Mouse (Mus musculus) testis, postnatal 14 days (tissue): Measurements from ENCODE around the gene Olfr605.
"Not testable (repeated sequence)": the region's sequence is repeated elsewhere in the genome, so short reads cannot be mapped to it uniquely, and the experiment has no call there.

ENCODE experiments used
- DNase-seq: peaks from one replicate; pipeline ENCODE4 v3.0.0; 2021; ENCODE audit warnings: low spot score

Gene Olfr605

DNA sequence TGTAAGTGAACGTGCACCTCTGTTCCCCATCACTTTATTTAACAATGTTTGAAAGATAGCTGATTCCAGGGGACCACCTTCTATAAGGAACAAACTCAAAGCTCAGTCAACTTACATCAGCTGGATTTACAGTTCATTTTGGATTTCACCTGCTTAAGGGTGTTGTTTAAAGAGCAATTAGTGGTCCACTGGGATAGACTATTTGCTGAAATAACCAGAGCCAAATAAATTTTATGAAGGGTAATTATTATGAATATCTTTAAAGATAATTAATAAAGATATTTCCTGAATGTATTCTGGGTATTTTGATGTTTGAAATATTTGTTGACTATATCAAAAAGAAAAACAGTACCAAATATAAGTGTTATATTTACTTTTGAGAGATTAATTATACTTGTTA lies at the start of gene Olfr605:
Gene Olfr605 (minus strand): TSS at position 101 of the 400 bp plus-strand sequence.
- DNase-seq: no peak

- DNase-seq: not testable (repeated sequence)
Measured at GRCm38 (mm10) chr7:103477106-103477505, 31.9 kb upstream of the Olfr605 start.

DNA sequence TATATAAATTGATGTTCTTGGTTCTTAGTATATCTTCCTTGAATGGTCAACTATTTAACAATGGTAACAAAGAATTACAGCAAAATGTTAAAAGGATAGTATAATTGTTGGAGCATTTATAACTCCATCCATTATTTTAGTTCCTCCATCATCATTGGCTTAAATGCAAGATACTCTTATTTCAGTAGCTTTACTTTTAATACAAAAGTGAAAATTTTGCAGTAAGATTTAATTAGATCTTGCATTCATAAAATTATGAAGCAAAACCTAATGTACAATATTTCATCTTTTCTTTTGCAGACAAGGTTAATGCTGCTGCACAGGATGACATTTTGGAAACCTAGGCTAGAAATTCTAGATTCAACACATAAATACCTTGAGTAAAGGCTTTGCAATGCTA lies 24.3 kb upstream of the Olfr605 start, which contains the start of gene Olfr608:
Gene Olfr608 (plus strand): TSS at position 301 of the 400 bp plus-strand sequence.
- DNase-seq: no peak

DNA sequence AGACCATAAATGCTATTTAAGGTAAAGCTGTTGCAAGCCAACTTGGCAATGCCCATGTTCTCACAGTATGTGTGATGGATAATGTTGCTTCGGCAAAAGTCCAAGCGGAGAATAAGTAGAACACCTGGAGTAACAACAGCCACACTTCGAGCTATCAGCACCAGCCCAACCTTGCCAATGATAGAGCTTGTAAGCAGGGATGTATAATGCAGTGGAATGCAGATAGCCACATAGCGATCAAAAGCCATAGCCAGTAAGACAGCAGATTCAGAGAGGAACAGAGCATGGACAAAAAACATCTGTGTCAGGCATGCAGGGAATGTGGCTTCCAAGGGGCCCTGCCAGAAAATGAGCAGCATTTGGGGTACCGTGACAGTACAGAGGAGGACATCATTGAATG lies 15.4 kb upstream of the Olfr605 start:
- no peak for DNase-seq

GRCm38 (mm10) chr7:103448746-103449145 lies 3.5 kb upstream of the Olfr605 start, which contains the start of gene Olfr606:
Gene Olfr606, plus strand, starts transcription at chr7:103449046.
- no peak for DNase-seq

DNA sequence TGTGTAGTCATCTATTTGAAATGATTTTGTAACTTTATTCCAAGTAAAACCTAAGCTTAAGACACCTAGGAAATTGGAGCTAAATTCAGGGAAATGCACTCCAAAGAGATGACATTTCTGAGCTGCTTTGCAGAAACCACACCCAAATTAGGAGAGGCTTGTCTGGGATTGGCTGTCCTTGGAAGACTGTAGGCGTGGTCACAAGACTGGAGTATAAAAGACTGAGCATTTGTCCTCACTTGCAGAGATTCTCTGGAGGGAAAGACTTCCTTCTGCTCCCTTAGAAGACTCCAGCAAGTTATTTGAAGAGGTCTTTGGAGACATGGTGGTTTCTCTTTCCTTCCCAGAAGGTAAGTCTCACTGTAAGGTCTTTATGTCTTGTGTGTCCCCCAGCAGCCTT lies 30.5 kb downstream of the Olfr605 start, which contains the start of gene Usp17lc:
Gene Usp17lc (plus strand): TSS at position 301 of the 400 bp plus-strand sequence.
- not testable (repeated sequence) for DNase-seq

GRCm38 (mm10) chr7:103406521-103407055 lies 38.7 kb downstream of the Olfr605 start:
- DNase-seq: not testable (repeated sequence)

DNA sequence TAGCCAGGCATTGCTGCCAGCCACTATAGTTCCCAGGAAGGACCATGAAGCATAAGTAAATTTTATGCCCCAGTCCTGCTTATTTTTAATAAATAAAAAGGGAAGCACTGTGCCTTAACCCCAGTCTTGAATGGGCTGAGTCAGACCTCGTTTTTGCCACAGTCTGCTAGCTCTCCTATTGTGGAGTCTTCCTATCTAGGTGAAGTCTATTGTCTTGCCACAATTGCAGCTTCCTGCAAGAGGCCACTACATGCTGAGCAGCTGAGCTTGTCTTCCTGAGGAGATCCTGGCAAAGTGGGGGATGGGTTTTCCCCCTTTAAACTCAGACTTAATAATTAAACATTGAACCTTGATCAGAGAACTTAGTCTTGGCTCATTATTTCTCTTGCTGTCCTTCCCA lies 46.3 kb downstream of the Olfr605 start:
- no peak for DNase-seq

- DNase-seq: no peak
Measured at GRCm38 (mm10) chr7:103397758-103398157, 47.5 kb downstream of the Olfr605 start.
